Comparison of ENCODE assay signal across 17 mouse cellular contexts in the genomic region with DNA sequence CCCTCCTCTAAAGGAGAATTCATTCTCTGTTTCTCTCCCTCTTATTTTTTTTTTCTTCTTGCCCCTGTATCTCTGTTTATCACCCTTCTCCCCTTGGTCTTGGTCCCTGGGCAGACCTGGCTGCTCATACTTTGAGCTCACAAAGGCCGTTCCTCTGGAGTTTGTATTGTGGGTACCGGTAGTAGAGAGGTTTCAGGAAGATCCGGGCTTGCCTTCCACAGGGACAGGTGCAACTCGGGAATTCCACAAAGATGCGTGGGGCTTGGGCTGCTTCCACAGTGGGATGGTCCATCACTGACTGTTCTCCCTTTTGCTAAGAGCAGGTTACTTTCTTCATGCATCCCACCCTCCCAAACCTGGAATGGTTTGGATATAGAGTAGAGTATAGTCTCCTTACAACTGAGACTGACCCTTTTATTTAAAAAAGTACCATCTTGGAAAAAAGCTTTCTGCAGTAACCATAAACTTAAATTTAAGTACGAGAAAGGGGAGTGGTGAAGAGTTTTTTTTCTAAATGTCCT. TPM values are rescaled to one million over a fixed set of nuclear protein-coding genes. Genes with fewer than 3 reads are reported as not detected.
DNase-seq lines count a peak whose midpoint lies in the region; ATAC-seq and TF ChIP-seq lines count a peak whose summit lies in the region.
"Had no signal": no experiment of that assay in that cellular context is flagged by ENCODE, and none has a peak within 500 bp of the region (broad histone marks: within the 10 kb centered on the region; RNA-seq: fewer than 3 reads in every experiment).

No protein-coding gene starts in this region.

- H3K27me3 ChIP-seq in forebrain, embryonic 14.5 days (replicated peaks; ENCODE audit: control insufficient read depth, insufficient read depth, low read length), result peaks cover 24% of the 10 kb centered on the region; the same call in 1 of the 2 replicates
- peaks cover 80% of the 10 kb centered on the region for H3K27me3 ChIP-seq in midbrain, embryonic 15.5 days (replicated peaks)
- H3K27me3 ChIP-seq: CH12.LX had no signal

- H3K4me1 ChIP-seq in forebrain, embryonic 14.5 days (ENCODE audit: control insufficient read depth, insufficient read depth, low read length), result peaks cover 44% of the 10 kb centered on the region
- peaks cover 42% of the 10 kb centered on the region for H3K4me1 ChIP-seq in midbrain, embryonic 15.5 days

- no peak for ATAC-seq in forebrain, embryonic 14.5 days
- no peak for ATAC-seq in midbrain, embryonic 15.5 days (replicated peaks)
- no peak for ATAC-seq in erythroid progenitor cell, adult 5-6 weeks (replicated peaks; ENCODE audit: low FRiP score, poor library complexity, severe bottlenecking)
- ATAC-seq: intestine, embryonic 16.5 days had no signal

- H3K27ac ChIP-seq in layer of hippocampus, adult 2 months, result peak overlapping the region; percentile 98
- peak overlapping the region; percentile 81 for H3K27ac ChIP-seq in forebrain, embryonic 14.5 days (ENCODE audit: low read depth, low read length)
- H3K27ac ChIP-seq in midbrain, embryonic 15.5 days, result peak overlapping the region; percentile 57

- H3K4me2 ChIP-seq in forebrain, embryonic 14.5 days (ENCODE audit: low read length), result peak overlapping the region; percentile 74
- peak overlapping the region; percentile 18 for H3K4me2 ChIP-seq in midbrain, embryonic 15.5 days
- H3K4me2 ChIP-seq: heart, embryonic 12.5 days; lung, embryonic 14.5 days had no signal

- peak overlapping the region; percentile 52 for H3K4me3 ChIP-seq in layer of hippocampus, adult 2 months
- 0 out of 2 replicates have a peak overlapping the region, but pooled peaks have one; percentile 27 for H3K4me3 ChIP-seq in forebrain, embryonic 14.5 days (ENCODE audit: low read depth, low read length)
- H3K4me3 ChIP-seq in midbrain, embryonic 15.5 days, result no peak overlapping the region
- H3K4me3 ChIP-seq: heart, embryonic 12.5 days had no signal

- H3K36me3 ChIP-seq in forebrain, embryonic 14.5 days (ENCODE audit: control insufficient read depth, insufficient read depth, low read length), result peaks cover 9% of the 10 kb centered on the region; the same call in 1 of the 2 replicates
- no peaks in the 10 kb centered on the region for H3K36me3 ChIP-seq in midbrain, embryonic 15.5 days (replicated peaks)
- H3K36me3 ChIP-seq: heart, embryonic 12.5 days had no signal

- H3K9me3 ChIP-seq in forebrain, embryonic 14.5 days (replicated peaks; ENCODE audit: control insufficient read depth, low read length), result no peaks in the 10 kb centered on the region
- no peaks in the 10 kb centered on the region for H3K9me3 ChIP-seq in midbrain, embryonic 15.5 days
- H3K9me3 ChIP-seq: heart, embryonic 12.5 days had no signal

- WGBS in forebrain, embryonic 14.5 days, result under 1% methylated on average over 6 of the region's 6 CpGs
- WGBS in midbrain, embryonic 15.5 days, result 5% methylated on average over 6 of the region's 6 CpGs

- peak; percentile 43 for DNase-seq in embryo, embryonic 11 days
- DNase-seq in embryo, embryonic 10.5 days (ENCODE audit: low spot score), result no peak
- DNase-seq in layer of hippocampus, adult 2 months (ENCODE audit: low spot score in 2 of 2), result no peak
- no peak for DNase-seq in layer of hippocampus, adult 18-20 months (ENCODE audit: low spot score in 2 of 2)
- DNase-seq in forebrain, embryonic 14.5 days (ENCODE audit: low spot score), result peak; percentile 50
- no peak for DNase-seq in layer of hippocampus, adult 9-10 months (ENCODE audit: low spot score)
- DNase-seq: cerebellum, adult 2 months; gastrocnemius, postnatal 36 days; heart, postnatal 4 days; liver; lung, embryonic 14.5 days; thymus, postnatal 14 days had no signal

- H3K9ac ChIP-seq in forebrain, embryonic 14.5 days (ENCODE audit: low read length), result peak overlapping the region; percentile 42
- H3K9ac ChIP-seq in midbrain, embryonic 15.5 days, result no peak overlapping the region
- H3K9ac ChIP-seq: heart, embryonic 12.5 days; lung, embryonic 14.5 days had no signal

- no peak for TF ChIP-seq CTCF in layer of hippocampus, adult 2 months (conservative IDR thresholded peaks at IDR 0.05)

RNA-seq across cellular contexts. Expression of gene Emx2, which starts 8.3 kb away (rescaled TPM):
- total RNA-seq in layer of hippocampus, adult 2 months (2021), result 10 to 100 TPM; 26.6 to 29.8 TPM
- total RNA-seq in layer of hippocampus, adult 18-20 months (2021), result 10 to 100 TPM; 29.4 to 31.3 TPM
- 9.3 and 9.4 TPM in 2 replicates for polyA plus RNA-seq in forebrain, embryonic 14.5 days (2014; fragmentation: Nextera tagmentation; extraction: Ambion mirVana)
- 15.5 and 18.2 TPM in 2 replicates for polyA plus RNA-seq in midbrain, embryonic 15.5 days (2015; fragmentation: Nextera tagmentation; extraction: Ambion mirVana)
- not detected in 2 replicates for total RNA-seq in erythroid progenitor cell, adult 5-6 weeks (2015; ENCODE audit: low replicate concordance)
- not detected in 2 replicates for total RNA-seq in erythroid progenitor cell, adult 5-6 weeks (2017; ENCODE audit: low replicate concordance)
- total RNA-seq: CH12.LX; heart, postnatal 4 days had no signal
- polyA plus RNA-seq: heart, embryonic 12.5 days; intestine, embryonic 16.5 days; lung, embryonic 14.5 days had no signal

Comparison
In these comparisons a context has a peak if more than half of its experiments do, and no peak if none do; other contexts are left out.
1. DNase-seq: peak in embryo, embryonic 11 days (single experiment) and forebrain, embryonic 14.5 days (single experiment); none in embryo, embryonic 10.5 days (single experiment), layer of hippocampus, adult 2 months (0 of 2), layer of hippocampus, adult 18-20 months (0 of 2) and layer of hippocampus, adult 9-10 months (single experiment).
2. RNA of gene Emx2, which starts 8.3 kb away (total RNA-seq): 29.4 to 31.3 TPM in layer of hippocampus, adult 18-20 months and 26.6 to 29.8 TPM in layer of hippocampus, adult 2 months; not detected in erythroid progenitor cell, adult 5-6 weeks; every median in the first group is over 10 times any median in the second.
3. Peak in every context shown above with its lines, with median percentiles within 50 percentile points of each other: H3K27ac ChIP-seq.